Mouse (Mus musculus): ENCODE measurements around the gene Disc1. TPM values are rescaled to one million over a fixed set of nuclear protein-coding genes. Genes with fewer than 3 reads are reported as not detected.
A peak's percentile ranks its signal among the peaks of the same experiment; 100 is the strongest.

Disc1 gene
- polyA plus RNA-seq, 1 experiment: 1.2 TPM

DNA sequence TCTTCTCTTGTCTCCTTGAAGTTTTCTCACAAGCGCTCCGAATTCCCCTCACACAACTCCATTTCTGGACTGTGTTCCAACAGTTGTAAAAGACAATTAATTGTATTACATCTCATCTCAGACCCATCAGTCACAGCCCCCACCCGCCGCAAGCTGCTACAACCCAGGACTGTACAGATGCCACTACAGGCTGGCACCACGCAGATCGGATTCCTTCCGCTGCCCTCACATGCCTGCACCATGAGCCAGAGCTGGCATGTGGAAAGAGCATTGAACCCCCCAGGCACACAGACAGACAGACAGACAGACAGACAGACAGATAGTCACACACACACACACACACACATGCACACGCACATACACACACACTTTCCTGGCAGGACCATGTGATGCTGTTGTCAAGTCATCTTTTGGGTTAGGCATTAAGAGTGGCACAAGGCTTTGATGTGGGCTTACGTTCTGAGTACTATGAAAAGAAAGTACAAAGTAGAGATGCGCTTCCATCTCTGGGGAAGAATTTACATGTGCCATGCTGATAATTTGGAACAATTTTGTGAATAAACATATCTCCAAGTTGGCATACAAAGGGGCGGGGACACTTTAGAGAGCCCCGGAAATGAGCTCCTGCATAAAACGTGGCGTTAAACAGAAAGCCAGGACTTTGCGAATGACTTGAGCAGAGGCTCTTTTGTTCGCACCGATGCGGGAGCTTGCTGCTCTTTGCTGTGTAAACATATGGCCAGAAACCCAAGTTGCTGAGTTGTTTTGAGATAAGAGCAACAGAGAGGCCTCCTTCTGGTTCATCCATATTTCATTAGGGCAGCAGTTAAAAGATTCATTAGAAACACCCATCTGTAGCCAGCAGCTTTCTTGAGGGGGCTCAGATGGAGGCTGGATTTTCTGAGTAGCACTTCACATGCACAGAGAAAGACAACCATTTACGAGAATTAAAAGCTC lies 26.7 kb downstream of the Disc1 start:
- no peak for DNase-seq
- TF ChIP-seq CTCF (IDR thresholded peaks at IDR 0.05; ENCODE audit: borderline replicate concordance, insufficient read depth, low read depth, low read length) (no peak), POLR2A (IDR thresholded peaks at IDR 0.05; ENCODE audit: borderline replicate concordance, insufficient read depth, low read length) (no peak)
- Histone ChIP-seq H3K27me3 (ENCODE audit: control insufficient read depth, insufficient read depth, low read length) (no peaks in the 10 kb centered on the region), H3K4me1 (ENCODE audit: control insufficient read depth, insufficient read depth, low read length) (peaks cover 21% of the 10 kb centered on the region), H3K4me3 (replicated peaks; ENCODE audit: insufficient read depth, low read depth, low read length) (no peak overlapping the region), H3K27ac (ENCODE audit: insufficient read depth, low read length) (no peak overlapping the region)
- 88% methylated on average over 19 of the region's 19 CpGs for WGBS

GRCm38 (mm10) chr8:125083746-125084145 lies 29.8 kb downstream of the Disc1 start:
- TF ChIP-seq CTCF (IDR thresholded peaks at IDR 0.05; ENCODE audit: borderline replicate concordance, insufficient read depth, low read depth, low read length): no peak
- no peak for TF ChIP-seq POLR2A (IDR thresholded peaks at IDR 0.05; ENCODE audit: borderline replicate concordance, insufficient read depth, low read length)
- no peaks in the 10 kb centered on the region for H3K27me3 ChIP-seq (ENCODE audit: control insufficient read depth, insufficient read depth, low read length)
- DNase-seq: peak; percentile 83 to 84
- H3K4me3 ChIP-seq (replicated peaks; ENCODE audit: insufficient read depth, low read depth, low read length): no peak overlapping the region
- H3K4me1 ChIP-seq (ENCODE audit: control insufficient read depth, insufficient read depth, low read length): peaks cover 18% of the 10 kb centered on the region
- 6% methylated on average over 4 of the region's 4 CpGs for WGBS
- H3K27ac ChIP-seq (ENCODE audit: insufficient read depth, low read length): no peak overlapping the region

- 85% methylated on average over 7 of the region's 7 CpGs for WGBS
- Histone ChIP-seq H3K27ac (ENCODE audit: insufficient read depth, low read length) (no peak overlapping the region), H3K4me3 (replicated peaks; ENCODE audit: insufficient read depth, low read depth, low read length) (no peak overlapping the region), H3K4me1 (ENCODE audit: control insufficient read depth, insufficient read depth, low read length) (peaks cover 18% of the 10 kb centered on the region), H3K27me3 (ENCODE audit: control insufficient read depth, insufficient read depth, low read length) (no peaks in the 10 kb centered on the region)
- TF ChIP-seq POLR2A (IDR thresholded peaks at IDR 0.05; ENCODE audit: borderline replicate concordance, insufficient read depth, low read length): no peak
- TF ChIP-seq CTCF (IDR thresholded peaks at IDR 0.05; ENCODE audit: borderline replicate concordance, insufficient read depth, low read depth, low read length): no peak
- no peak for DNase-seq
Measured at GRCm38 (mm10) chr8:125084523-125084922, 30.5 kb downstream of the Disc1 start.

- H3K4me1 ChIP-seq (ENCODE audit: control insufficient read depth, insufficient read depth, low read length): peaks cover 8% of the 10 kb centered on the region
- no peaks in the 10 kb centered on the region for H3K27me3 ChIP-seq (ENCODE audit: control insufficient read depth, insufficient read depth, low read length)
- 70% methylated on average over 21 of the region's 21 CpGs for whole genome bisulfite sequencing
- H3K4me3 ChIP-seq (replicated peaks; ENCODE audit: insufficient read depth, low read depth, low read length): no peak overlapping the region
- no peak overlapping the region for H3K27ac ChIP-seq (ENCODE audit: insufficient read depth, low read length)
- no peak for DNase-seq
- TF ChIP-seq POLR2A (IDR thresholded peaks at IDR 0.05; ENCODE audit: borderline replicate concordance, insufficient read depth, low read length) (no peak), CTCF (IDR thresholded peaks at IDR 0.05; ENCODE audit: borderline replicate concordance, insufficient read depth, low read depth, low read length) (no peak)
Measured at GRCm38 (mm10) chr8:125090889-125091740, 37.1 kb downstream of the Disc1 start.

DNA sequence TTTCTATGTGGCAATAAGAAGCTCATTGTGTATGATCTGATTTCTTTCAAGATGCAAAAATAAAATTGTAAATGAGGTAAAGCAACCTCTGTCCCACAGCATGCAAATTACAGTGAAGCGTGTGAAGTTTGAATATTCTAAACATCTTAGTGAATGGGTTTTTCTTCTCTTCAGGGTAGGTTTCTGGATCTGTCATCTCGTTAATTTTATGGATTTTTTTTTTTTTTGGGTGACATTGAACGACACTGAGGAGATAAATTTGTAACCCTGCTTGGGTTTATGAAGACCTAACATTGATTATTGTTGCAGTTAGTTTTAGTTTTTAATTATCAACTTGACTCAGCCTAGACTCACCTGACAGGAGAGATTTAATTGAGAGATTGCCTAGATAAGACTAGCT lies 43.1 kb downstream of the Disc1 start:
- WGBS: 88% methylated on average over 3 of the region's 3 CpGs
- H3K27ac ChIP-seq (ENCODE audit: insufficient read depth, low read length): no peak overlapping the region
- H3K27me3 ChIP-seq (ENCODE audit: control insufficient read depth, insufficient read depth, low read length): no peaks in the 10 kb centered on the region
- DNase-seq: no peak
- no peak overlapping the region for H3K4me3 ChIP-seq (replicated peaks; ENCODE audit: insufficient read depth, low read depth, low read length)
- TF ChIP-seq POLR2A (IDR thresholded peaks at IDR 0.05; ENCODE audit: borderline replicate concordance, insufficient read depth, low read length): no peak
- no peak for TF ChIP-seq CTCF (IDR thresholded peaks at IDR 0.05; ENCODE audit: borderline replicate concordance, insufficient read depth, low read depth, low read length)
- H3K4me1 ChIP-seq (ENCODE audit: control insufficient read depth, insufficient read depth, low read length): no peaks in the 10 kb centered on the region

- peaks cover 3% of the 10 kb centered on the region; the same call in 1 of the 2 replicates for H3K4me1 ChIP-seq (ENCODE audit: control insufficient read depth, insufficient read depth, low read length)
- DNase-seq: no peak
- no peak for TF ChIP-seq CTCF (IDR thresholded peaks at IDR 0.05; ENCODE audit: borderline replicate concordance, insufficient read depth, low read depth, low read length)
- TF ChIP-seq POLR2A (IDR thresholded peaks at IDR 0.05; ENCODE audit: borderline replicate concordance, insufficient read depth, low read length): no peak
- no peaks in the 10 kb centered on the region for H3K27me3 ChIP-seq (ENCODE audit: control insufficient read depth, insufficient read depth, low read length)
- no peak overlapping the region for H3K4me3 ChIP-seq (replicated peaks; ENCODE audit: insufficient read depth, low read depth, low read length)
- WGBS: 37% methylated on average over 5 of the region's 5 CpGs
- no peak overlapping the region for H3K27ac ChIP-seq (ENCODE audit: insufficient read depth, low read length)
Measured at GRCm38 (mm10) chr8:125098050-125098449, 44.1 kb downstream of the Disc1 start.

DNA sequence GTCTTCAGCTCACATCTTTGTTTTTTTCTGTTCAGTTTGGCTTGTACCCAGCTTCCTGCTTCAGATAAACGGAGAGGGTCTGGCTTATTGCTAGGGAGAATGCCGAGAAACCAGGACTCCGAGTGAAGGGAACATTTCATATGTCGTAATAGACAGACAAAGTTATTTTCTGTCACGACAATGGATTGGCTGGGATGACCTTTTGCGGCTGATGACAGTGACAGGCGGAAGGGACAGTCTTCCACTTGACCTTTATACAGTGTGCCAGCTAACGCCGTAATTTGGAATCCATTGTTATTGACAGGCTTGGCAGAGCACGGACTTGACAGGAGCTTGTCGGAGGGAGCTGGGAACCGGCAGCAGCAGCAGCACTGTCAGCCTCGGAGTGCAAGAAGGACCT lies 48.3 kb downstream of the Disc1 start:
- H3K27me3 ChIP-seq (ENCODE audit: control insufficient read depth, insufficient read depth, low read length): no peaks in the 10 kb centered on the region
- no peak overlapping the region for H3K4me3 ChIP-seq (replicated peaks; ENCODE audit: insufficient read depth, low read depth, low read length)
- H3K27ac ChIP-seq (ENCODE audit: insufficient read depth, low read length): no peak overlapping the region
- WGBS: 36% methylated on average over 13 of the region's 13 CpGs
- TF ChIP-seq POLR2A (IDR thresholded peaks at IDR 0.05; ENCODE audit: borderline replicate concordance, insufficient read depth, low read length) (no peak), CTCF (IDR thresholded peaks at IDR 0.05; ENCODE audit: borderline replicate concordance, insufficient read depth, low read depth, low read length) (no peak)
- H3K4me1 ChIP-seq (ENCODE audit: control insufficient read depth, insufficient read depth, low read length): peaks cover 3% of the 10 kb centered on the region; the same call in 1 of the 2 replicates
- no peak for DNase-seq
